Mouse (Mus musculus): ENCODE results near the gene Gsk3b. TPM values are rescaled to one million over a fixed set of nuclear protein-coding genes. Genes with fewer than 3 reads are reported as not detected.
"Not testable (repeated sequence)": the region's sequence is repeated elsewhere in the genome, so short reads cannot be mapped to it uniquely, and the experiment has no call there.

Gsk3b gene
- polyA plus RNA-seq, 1 experiment from 2014 or later = 49.9 TPM

DNA sequence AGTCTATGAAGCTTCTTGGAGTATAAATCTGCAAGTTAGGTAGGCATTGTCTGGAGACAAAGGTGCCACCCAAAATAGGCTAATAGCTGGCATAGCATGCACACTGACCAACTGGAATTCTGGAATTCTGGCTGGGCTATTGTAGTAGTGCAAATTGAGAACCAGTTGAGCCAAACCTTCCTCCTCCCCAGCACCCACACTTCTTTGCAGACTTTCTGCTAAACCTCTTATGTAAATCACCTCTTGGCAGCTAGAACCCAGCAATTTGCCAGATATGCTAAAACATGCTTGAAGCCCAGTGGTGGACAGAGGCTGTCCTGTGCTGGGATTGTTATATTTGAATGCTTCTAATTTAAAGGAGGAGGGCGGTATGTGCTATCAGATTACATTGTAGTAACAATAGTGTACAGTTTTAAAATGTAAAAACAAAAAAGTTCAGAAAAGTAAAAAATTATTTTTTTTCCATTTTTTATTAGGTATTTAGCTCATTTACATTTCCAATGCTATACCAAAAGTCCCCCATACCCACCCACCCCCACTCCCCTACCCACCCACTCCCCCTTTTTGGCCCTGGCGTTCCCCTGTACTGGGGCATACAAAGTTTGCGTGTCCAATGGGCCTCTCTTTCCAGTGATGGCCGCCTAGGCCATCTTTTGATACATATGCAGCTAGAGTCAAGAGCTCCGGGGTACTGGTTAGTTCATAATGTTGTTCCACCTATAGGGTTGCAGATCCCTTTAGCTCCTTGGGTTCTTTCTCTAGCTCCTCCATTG lies 14.8 kb upstream of the Gsk3b start:
- 74% methylated on average over 1 of the region's 5 CpGs for WGBS
- H3K36me3 ChIP-seq (ENCODE audit: control insufficient read depth, insufficient read depth, low read length); H3K27ac ChIP-seq (replicated peaks in 1 of 2; ENCODE audit: control insufficient read depth in 1 of 2, insufficient read depth in 1 of 2, low read depth in 2 of 2, low read length in 2 of 2); H3K4me3 ChIP-seq (ENCODE audit: control insufficient read depth in 1 of 2, insufficient read depth in 1 of 2, low read depth in 1 of 2, low read length in 2 of 2); ATAC-seq (ENCODE audit: insufficient number of reproducible peaks, insufficient read depth, low FRiP score, low read depth); H3K27me3 ChIP-seq (ENCODE audit: control insufficient read depth, insufficient read depth, low read length); H3K4me1 ChIP-seq (ENCODE audit: control insufficient read depth in 2 of 2, insufficient read depth in 2 of 2, low read length in 2 of 2); H3K4me2 ChIP-seq (ENCODE audit: low read length); H3K9ac ChIP-seq (ENCODE audit: low read length): not testable (repeated sequence)
- peaks cover 20% of the 10 kb centered on the region for H3K9me3 ChIP-seq (ENCODE audit: control insufficient read depth, low read length)

DNA sequence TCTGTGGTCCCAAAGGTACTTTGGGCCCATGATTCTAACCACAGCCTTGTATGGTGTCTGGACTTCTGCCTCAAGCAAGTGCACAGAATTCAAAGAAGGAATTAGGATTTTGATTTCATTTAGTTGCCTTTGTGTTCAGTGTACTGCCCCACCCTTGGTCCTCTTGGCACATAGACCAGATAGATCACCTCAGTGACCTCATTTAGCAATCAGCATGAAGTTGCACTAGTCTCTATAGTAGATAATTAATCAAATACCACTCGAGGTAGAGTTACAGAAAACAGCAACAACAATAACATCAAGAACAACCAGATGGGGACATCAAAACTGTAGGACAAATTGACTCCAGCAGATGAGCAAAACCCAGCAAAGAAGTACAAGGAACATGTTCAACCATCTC lies 8.6 kb upstream of the Gsk3b start:
- ATAC-seq (ENCODE audit: insufficient number of reproducible peaks, insufficient read depth, low FRiP score, low read depth) = no peak
- H3K9me3 ChIP-seq (ENCODE audit: control insufficient read depth, low read length) = no peaks in the 10 kb centered on the region
- no peak overlapping the region for H3K27ac ChIP-seq (replicated peaks in 1 of 2; ENCODE audit: control insufficient read depth in 1 of 2, insufficient read depth in 1 of 2, low read depth in 2 of 2, low read length in 2 of 2)
- H3K27me3 ChIP-seq (ENCODE audit: control insufficient read depth, insufficient read depth, low read length) = no peaks in the 10 kb centered on the region
- no peaks in the 10 kb centered on the region for H3K36me3 ChIP-seq (ENCODE audit: control insufficient read depth, insufficient read depth, low read length)
- no peaks in the 10 kb centered on the region for H3K4me1 ChIP-seq (ENCODE audit: control insufficient read depth in 2 of 2, insufficient read depth in 2 of 2, low read length in 2 of 2)
- no peak overlapping the region for H3K9ac ChIP-seq (ENCODE audit: low read length)
- WGBS = 53% methylated on average over 1 of the region's 1 CpGs
- H3K4me2 ChIP-seq (ENCODE audit: low read length) = no peak overlapping the region
- no peak overlapping the region for H3K4me3 ChIP-seq (ENCODE audit: control insufficient read depth in 1 of 2, insufficient read depth in 1 of 2, low read depth in 1 of 2, low read length in 2 of 2)

DNA sequence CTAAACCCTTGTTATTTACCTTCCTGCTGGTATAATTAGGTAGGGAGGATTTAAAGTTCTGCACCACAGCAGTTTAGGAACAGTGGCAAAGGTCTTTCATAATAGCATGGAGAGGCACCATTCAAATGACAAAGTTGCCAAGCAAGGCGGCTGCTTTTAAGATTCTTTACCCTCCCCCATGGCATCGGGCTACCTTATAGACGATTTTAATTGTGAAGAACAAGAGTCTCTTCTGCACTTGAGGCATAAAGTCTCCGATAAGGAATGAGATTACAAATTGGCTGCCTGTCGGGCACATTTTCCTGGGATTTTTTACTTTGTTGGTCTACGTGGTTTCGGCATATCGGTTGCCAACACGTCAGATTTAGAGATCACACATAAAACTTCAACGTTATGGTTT lies 1.6 kb upstream of the Gsk3b start:
- WGBS = 45% methylated on average over 10 of the region's 10 CpGs
- H3K27me3 ChIP-seq (ENCODE audit: control insufficient read depth, insufficient read depth, low read length) = no peaks in the 10 kb centered on the region
- H3K9me3 ChIP-seq (ENCODE audit: control insufficient read depth, low read length) = no peaks in the 10 kb centered on the region
- H3K4me1 ChIP-seq (ENCODE audit: control insufficient read depth in 2 of 2, insufficient read depth in 2 of 2, low read length in 2 of 2) = peaks cover 3 to 10% of the 10 kb centered on the region in 2 experiments; a peak in 3 of 4 replicates
- peak overlapping the region; percentile 13 to 76; a peak in 3 of 4 replicates for H3K4me3 ChIP-seq (ENCODE audit: control insufficient read depth in 1 of 2, insufficient read depth in 1 of 2, low read depth in 1 of 2, low read length in 2 of 2)
- H3K36me3 ChIP-seq (ENCODE audit: control insufficient read depth, insufficient read depth, low read length) = no peaks in the 10 kb centered on the region
- peak overlapping the region; percentile 99 to 100 for H3K27ac ChIP-seq (replicated peaks in 1 of 2; ENCODE audit: control insufficient read depth in 1 of 2, insufficient read depth in 1 of 2, low read depth in 2 of 2, low read length in 2 of 2)
- peak overlapping the region; percentile 91 for H3K4me2 ChIP-seq (ENCODE audit: low read length)
- ATAC-seq (ENCODE audit: insufficient number of reproducible peaks, insufficient read depth, low FRiP score, low read depth) = no peak
- peak overlapping the region; percentile 96 for H3K9ac ChIP-seq (ENCODE audit: low read length)

DNA sequence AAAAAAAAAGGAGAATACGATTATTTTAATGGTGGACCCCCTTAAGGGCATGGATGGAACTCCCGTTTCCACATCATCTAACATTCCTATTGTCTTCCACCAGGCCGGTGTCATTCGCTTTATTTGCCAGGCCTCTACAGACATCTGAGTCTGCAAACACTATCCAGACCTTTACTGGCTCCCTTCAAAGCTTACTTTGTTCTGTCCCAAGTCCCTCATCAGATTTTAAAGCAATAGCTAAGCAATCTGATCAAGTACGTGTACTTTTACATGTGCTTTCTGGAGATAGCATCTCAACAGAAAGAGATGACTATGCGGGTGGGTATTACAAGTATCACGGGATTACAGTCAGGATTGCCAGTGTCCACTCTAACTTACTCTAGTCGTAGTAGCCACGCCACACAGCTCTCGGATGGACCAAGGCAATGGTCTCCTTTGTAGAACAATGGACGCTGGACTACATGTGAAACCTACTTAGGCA lies 1.1 kb upstream of the Gsk3b start:
- H3K4me2 ChIP-seq (ENCODE audit: low read length) = peak overlapping the region; percentile 91
- no peaks in the 10 kb centered on the region for H3K27me3 ChIP-seq (ENCODE audit: control insufficient read depth, insufficient read depth, low read length)
- ATAC-seq (ENCODE audit: insufficient number of reproducible peaks, insufficient read depth, low FRiP score, low read depth) = no peak
- H3K4me3 ChIP-seq (ENCODE audit: control insufficient read depth in 1 of 2, insufficient read depth in 1 of 2, low read depth in 1 of 2, low read length in 2 of 2) = peak overlapping the region; percentile 76 to 82
- WGBS = 6% methylated on average over 11 of the region's 11 CpGs
- peaks cover 3 to 12% of the 10 kb centered on the region in 2 experiments; a peak in 3 of 4 replicates for H3K4me1 ChIP-seq (ENCODE audit: control insufficient read depth in 2 of 2, insufficient read depth in 2 of 2, low read length in 2 of 2)
- no peaks in the 10 kb centered on the region for H3K9me3 ChIP-seq (ENCODE audit: control insufficient read depth, low read length)
- H3K9ac ChIP-seq (ENCODE audit: low read length) = peak overlapping the region; percentile 96
- H3K27ac ChIP-seq (replicated peaks in 1 of 2; ENCODE audit: control insufficient read depth in 1 of 2, insufficient read depth in 1 of 2, low read depth in 2 of 2, low read length in 2 of 2) = peak overlapping the region; percentile 99 to 100
- H3K36me3 ChIP-seq (ENCODE audit: control insufficient read depth, insufficient read depth, low read length) = no peaks in the 10 kb centered on the region

DNA sequence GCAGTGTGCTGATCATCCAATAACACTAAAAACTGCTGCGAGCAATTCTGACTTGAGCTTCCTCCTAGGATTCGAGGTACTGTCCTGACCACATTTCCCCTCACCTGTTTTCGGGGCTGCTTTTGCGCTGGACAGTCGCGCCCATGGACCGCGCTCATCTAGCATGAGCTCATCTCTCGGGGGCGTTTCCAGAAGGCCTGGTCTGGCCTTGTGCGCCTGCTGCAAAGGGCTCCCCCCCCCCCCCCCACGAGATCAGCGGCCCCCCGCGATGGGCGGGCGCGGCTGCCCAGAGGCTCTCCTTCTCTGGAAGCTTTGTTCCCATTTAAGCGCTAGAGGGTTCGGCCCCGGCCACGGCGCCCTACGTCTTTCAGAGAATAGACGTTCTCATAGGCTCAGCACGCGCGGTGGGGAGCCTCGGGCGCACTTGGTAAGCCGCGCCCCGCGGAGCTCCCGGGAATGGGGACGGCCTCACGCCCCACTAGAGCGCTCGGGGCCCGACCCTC lies 624 bp upstream of the Gsk3b start:
- peak overlapping the region; percentile 96 for H3K9ac ChIP-seq (ENCODE audit: low read length)
- H3K27me3 ChIP-seq (ENCODE audit: control insufficient read depth, insufficient read depth, low read length) = no peaks in the 10 kb centered on the region
- peak overlapping the region; percentile 76 to 82 for H3K4me3 ChIP-seq (ENCODE audit: control insufficient read depth in 1 of 2, insufficient read depth in 1 of 2, low read depth in 1 of 2, low read length in 2 of 2)
- WGBS = under 1% methylated on average over 35 of the region's 40 CpGs
- no peaks in the 10 kb centered on the region for H3K9me3 ChIP-seq (ENCODE audit: control insufficient read depth, low read length)
- peak overlapping the region; percentile 91 for H3K4me2 ChIP-seq (ENCODE audit: low read length)
- H3K36me3 ChIP-seq (ENCODE audit: control insufficient read depth, insufficient read depth, low read length) = no peaks in the 10 kb centered on the region
- H3K27ac ChIP-seq (replicated peaks in 1 of 2; ENCODE audit: control insufficient read depth in 1 of 2, insufficient read depth in 1 of 2, low read depth in 2 of 2, low read length in 2 of 2) = peak overlapping the region; percentile 99 to 100
- ATAC-seq (ENCODE audit: insufficient number of reproducible peaks, insufficient read depth, low FRiP score, low read depth) = peak; percentile 28
- peaks cover 3 to 13% of the 10 kb centered on the region in 2 experiments; a peak in 3 of 4 replicates for H3K4me1 ChIP-seq (ENCODE audit: control insufficient read depth in 2 of 2, insufficient read depth in 2 of 2, low read length in 2 of 2)

DNA sequence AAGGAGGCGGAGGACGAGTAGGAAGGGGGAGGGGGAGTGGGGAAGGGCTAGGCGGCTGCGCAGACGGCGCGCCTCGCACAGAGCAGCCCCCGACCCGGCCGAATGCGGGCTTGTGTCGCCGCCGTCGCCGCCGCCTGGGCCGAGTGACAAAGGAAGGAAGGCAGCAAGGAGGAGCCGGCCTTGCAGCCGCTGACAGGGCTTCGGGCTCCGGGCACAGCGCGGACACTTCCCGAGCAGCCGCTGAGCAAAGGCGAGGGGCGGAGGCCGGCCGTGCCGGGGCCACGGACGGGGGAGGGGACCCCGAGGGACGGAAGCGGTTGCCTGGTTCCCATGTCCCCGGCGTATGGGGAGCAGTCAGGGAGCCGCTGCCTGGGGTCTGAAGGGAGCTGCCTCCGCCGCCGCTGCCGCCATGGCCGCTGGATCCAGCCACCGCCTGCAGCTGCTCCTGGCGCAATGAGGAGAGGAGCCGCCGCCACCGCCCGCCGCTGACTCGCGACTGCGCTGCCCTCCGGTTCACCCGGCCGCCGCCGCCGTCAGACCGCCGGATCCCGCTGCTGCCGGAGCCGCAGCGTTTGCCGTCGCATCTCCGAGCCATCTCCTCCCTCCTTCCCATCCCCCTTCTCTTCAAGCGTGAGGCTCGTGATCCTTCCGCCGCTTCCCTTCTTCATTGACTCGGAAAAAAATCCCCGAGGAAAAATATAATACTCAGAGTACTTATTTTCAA lies 808 bp downstream of the Gsk3b start:
- peak overlapping the region; percentile 98 for H3K9ac ChIP-seq (ENCODE audit: low read length)
- WGBS = under 1% methylated on average over 67 of the region's 76 CpGs
- peak overlapping the region; percentile 99 to 100 for H3K27ac ChIP-seq (replicated peaks in 1 of 2; ENCODE audit: control insufficient read depth in 1 of 2, insufficient read depth in 1 of 2, low read depth in 2 of 2, low read length in 2 of 2)

DNA sequence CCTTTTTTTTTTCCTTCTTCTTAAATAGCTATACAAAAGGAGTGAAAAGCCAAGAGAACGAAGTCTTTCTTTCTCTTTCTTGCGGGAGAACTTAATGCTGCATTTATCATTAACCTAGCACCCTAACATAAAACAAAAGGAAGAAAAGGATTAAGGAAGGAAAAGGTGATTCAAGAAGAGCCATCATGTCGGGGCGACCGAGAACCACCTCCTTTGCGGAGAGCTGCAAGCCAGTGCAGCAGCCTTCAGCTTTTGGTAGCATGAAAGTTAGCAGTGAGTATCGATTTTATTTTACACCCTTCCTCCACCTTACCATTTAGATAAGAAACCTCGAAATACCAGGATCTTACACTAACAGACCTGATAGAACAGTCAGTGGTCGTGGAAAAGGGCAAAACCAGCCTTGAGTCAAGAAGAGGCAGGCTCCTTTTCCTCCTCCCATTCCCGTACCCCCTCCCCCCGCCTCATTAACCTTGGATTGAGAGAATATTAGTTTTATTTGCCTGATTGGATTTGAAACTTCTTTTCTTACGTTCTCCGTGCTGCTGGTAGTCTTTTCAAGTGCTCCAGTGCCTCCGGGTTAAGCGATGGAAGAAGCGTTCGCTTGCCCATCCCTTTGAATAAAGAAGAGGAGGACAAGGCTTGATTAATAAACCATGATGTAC lies 1.7 kb downstream of the Gsk3b start:
- under 1% methylated on average over 17 of the region's 17 CpGs for WGBS
- H3K27ac ChIP-seq (replicated peaks in 1 of 2; ENCODE audit: control insufficient read depth in 1 of 2, insufficient read depth in 1 of 2, low read depth in 2 of 2, low read length in 2 of 2) = peak overlapping the region; percentile 32 to 100
- no peak for ATAC-seq (ENCODE audit: insufficient number of reproducible peaks, insufficient read depth, low FRiP score, low read depth)

More for the DNA sequence above, 808 bp downstream of the Gsk3b start:
- H3K4me2 ChIP-seq (ENCODE audit: low read length) = peak overlapping the region; percentile 92
- peak; percentile 0; the same call in 1 of the 2 replicates for ATAC-seq (ENCODE audit: insufficient number of reproducible peaks, insufficient read depth, low FRiP score, low read depth)
- H3K27me3 ChIP-seq (ENCODE audit: control insufficient read depth, insufficient read depth, low read length) = no peaks in the 10 kb centered on the region
- peaks cover 10% of the 10 kb centered on the region for H3K36me3 ChIP-seq (ENCODE audit: control insufficient read depth, insufficient read depth, low read length)
- peak overlapping the region; percentile 76 to 95 for H3K4me3 ChIP-seq (ENCODE audit: control insufficient read depth in 1 of 2, insufficient read depth in 1 of 2, low read depth in 1 of 2, low read length in 2 of 2)
- H3K9me3 ChIP-seq (ENCODE audit: control insufficient read depth, low read length) = no peaks in the 10 kb centered on the region
- peaks cover 3 to 26% of the 10 kb centered on the region in 2 experiments; a peak in 3 of 4 replicates for H3K4me1 ChIP-seq (ENCODE audit: control insufficient read depth in 2 of 2, insufficient read depth in 2 of 2, low read length in 2 of 2)

More for the DNA sequence above, 1.7 kb downstream of the Gsk3b start:
- no peaks in the 10 kb centered on the region for H3K27me3 ChIP-seq (ENCODE audit: control insufficient read depth, insufficient read depth, low read length)
- H3K36me3 ChIP-seq (ENCODE audit: control insufficient read depth, insufficient read depth, low read length) = peaks cover 10% of the 10 kb centered on the region
- H3K4me1 ChIP-seq (ENCODE audit: control insufficient read depth in 2 of 2, insufficient read depth in 2 of 2, low read length in 2 of 2) = peaks cover 4 to 33% of the 10 kb centered on the region in 2 experiments
- no peaks in the 10 kb centered on the region for H3K9me3 ChIP-seq (ENCODE audit: control insufficient read depth, low read length)
- H3K9ac ChIP-seq (ENCODE audit: low read length) = peak overlapping the region; percentile 98
- peak overlapping the region; percentile 76 to 95 for H3K4me3 ChIP-seq (ENCODE audit: control insufficient read depth in 1 of 2, insufficient read depth in 1 of 2, low read depth in 1 of 2, low read length in 2 of 2)
- H3K4me2 ChIP-seq (ENCODE audit: low read length) = peak overlapping the region; percentile 92
